Mouse (Mus musculus): ENCODE measurements around the gene Med27. TPM values are rescaled to one million over a fixed set of nuclear protein-coding genes. Genes with fewer than 3 reads are reported as not detected.

The Med27 gene
- polyA plus RNA-seq, 1 experiment from 2014 or later, result 53.3 TPM

DNA sequence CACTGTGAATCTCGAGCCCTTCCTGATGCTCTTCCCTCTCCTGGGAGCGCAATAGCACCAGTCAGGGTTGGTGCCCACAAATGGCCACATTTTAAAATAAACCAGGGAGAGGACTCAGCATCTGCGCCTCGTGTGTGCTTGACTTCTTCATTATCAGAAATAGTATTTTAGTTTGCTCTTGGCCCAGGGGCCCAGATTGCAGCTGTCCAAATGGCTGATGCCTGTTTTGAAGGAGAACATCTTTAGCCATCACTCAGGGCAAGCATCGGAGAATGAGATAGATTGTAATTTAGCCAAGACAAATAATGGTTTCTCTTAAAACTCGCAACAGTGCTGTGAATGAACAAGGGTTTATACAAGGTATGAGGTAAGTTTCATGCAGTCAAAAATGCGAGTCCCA lies 92.8 kb downstream of the Med27 start:
- Histone ChIP-seq H3K9me3 (replicated peaks) (no peaks in the 10 kb centered on the region), H3K27me3 (no peaks in the 10 kb centered on the region), H3K9ac (no peak overlapping the region), H3K36me3 (no peaks in the 10 kb centered on the region), H3K4me1 (peaks cover 27% of the 10 kb centered on the region), H3K4me3 (replicated peaks) (no peak overlapping the region), H3K4me2 (no peak overlapping the region), H3K27ac (no peak overlapping the region)
- ATAC-seq (replicated peaks; ENCODE audit: low FRiP score), result no peak
- 66% methylated on average over 7 of the region's 7 CpGs for WGBS

DNA sequence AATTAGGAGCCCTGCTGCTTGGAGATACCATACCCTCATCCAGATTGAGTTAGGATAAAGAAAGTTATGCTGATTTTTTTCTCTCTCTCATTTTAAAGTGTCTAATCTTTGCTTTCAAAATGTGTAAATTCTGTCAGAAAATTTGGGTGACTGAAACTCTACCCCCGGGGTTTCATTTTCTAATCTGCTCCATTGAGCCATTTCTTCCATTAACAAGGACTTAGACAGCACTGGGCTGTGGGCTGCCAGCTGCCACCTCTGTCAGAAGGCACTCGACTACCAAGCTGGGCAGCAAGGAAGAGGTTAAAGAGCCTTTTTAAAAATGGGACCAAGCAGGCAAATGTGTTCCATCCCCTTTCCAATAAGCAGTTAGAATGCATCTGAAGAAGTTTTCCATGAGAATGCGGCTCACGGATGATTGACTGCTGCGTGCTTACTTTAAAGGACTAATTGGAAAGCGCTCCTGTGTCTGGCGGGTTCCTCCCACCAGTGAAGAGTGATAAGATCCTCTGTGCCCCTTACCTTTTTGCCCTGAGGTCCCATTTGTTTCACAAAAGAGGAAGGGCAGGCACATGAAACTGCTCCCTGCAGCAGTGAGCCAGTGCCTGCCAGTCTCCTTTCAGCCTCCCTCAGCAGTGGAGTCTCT lies 93.4 kb downstream of the Med27 start:
- Histone ChIP-seq H3K9me3 (replicated peaks) (no peaks in the 10 kb centered on the region), H3K36me3 (no peaks in the 10 kb centered on the region), H3K9ac (no peak overlapping the region), H3K4me1 (peaks cover 27% of the 10 kb centered on the region), H3K4me2 (no peak overlapping the region), H3K27ac (no peak overlapping the region), H3K4me3 (replicated peaks) (no peak overlapping the region), H3K27me3 (no peaks in the 10 kb centered on the region)
- WGBS, result 39% methylated on average over 7 of the region's 7 CpGs
- no peak for ATAC-seq (replicated peaks; ENCODE audit: low FRiP score)

DNA sequence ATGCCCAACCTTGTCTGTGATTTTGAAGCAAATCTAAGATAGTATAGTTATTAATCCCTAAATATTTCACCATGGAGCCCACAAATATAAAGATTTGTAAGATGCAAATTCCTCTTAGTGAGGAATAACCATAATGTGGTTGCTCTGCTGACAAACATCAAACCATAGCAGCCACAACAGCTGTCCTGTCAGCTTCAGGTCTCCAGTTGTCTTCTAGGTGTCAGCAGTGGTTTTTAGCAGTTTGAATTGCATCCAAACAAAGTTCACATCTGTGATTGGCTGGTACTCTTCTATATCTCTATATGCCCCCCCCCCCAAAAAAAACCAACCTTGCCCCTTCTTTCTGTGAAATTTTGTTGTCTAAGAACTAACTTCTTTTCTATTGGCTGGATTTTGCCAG lies 95.7 kb downstream of the Med27 start:
- Histone ChIP-seq H3K36me3 (no peaks in the 10 kb centered on the region), H3K4me3 (replicated peaks) (no peak overlapping the region), H3K4me1 (peaks cover 27% of the 10 kb centered on the region), H3K27ac (no peak overlapping the region), H3K9ac (no peak overlapping the region), H3K27me3 (no peaks in the 10 kb centered on the region), H3K9me3 (replicated peaks) (no peaks in the 10 kb centered on the region), H3K4me2 (no peak overlapping the region)
- ATAC-seq (replicated peaks; ENCODE audit: low FRiP score), result no peak

DNA sequence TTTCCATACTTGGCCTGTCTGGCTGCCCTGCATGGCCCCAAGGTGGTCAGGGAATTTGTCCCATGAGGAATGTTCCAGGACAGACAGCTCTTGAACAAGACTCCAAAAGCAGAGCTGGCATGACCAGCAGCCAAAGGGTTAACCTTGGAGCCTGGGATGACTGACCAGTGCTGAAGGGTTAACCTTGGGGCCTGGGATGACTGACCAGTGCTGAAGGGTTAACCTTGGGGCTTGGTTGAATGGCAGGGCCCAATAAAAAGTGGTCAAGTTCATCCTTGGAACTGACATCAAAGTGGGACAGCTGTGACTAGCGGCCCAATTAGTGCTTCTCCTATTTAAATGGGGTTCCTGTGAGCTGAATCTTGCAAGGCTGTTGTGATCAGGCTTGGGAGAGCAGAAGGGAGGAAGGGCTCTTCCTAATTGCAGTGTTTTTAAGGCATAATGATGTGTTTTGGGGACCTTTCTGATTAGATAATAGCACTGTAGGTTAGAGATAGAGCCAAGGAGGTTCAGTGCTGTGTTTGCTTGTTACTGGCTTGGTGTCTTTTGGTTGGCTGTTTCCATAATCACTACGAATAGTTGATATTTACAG lies 97.1 kb downstream of the Med27 start:
- H3K9me3 ChIP-seq (replicated peaks), result no peaks in the 10 kb centered on the region
- no peak overlapping the region for H3K4me3 ChIP-seq (replicated peaks)
- no peaks in the 10 kb centered on the region for H3K27me3 ChIP-seq
- H3K4me2 ChIP-seq, result no peak overlapping the region
- 54% methylated on average over 2 of the region's 2 CpGs for WGBS
- H3K27ac ChIP-seq, result no peak overlapping the region
- H3K4me1 ChIP-seq, result peaks cover 21% of the 10 kb centered on the region
- no peaks in the 10 kb centered on the region for H3K36me3 ChIP-seq
- H3K9ac ChIP-seq, result no peak overlapping the region
- no peak for ATAC-seq (replicated peaks; ENCODE audit: low FRiP score)

DNA sequence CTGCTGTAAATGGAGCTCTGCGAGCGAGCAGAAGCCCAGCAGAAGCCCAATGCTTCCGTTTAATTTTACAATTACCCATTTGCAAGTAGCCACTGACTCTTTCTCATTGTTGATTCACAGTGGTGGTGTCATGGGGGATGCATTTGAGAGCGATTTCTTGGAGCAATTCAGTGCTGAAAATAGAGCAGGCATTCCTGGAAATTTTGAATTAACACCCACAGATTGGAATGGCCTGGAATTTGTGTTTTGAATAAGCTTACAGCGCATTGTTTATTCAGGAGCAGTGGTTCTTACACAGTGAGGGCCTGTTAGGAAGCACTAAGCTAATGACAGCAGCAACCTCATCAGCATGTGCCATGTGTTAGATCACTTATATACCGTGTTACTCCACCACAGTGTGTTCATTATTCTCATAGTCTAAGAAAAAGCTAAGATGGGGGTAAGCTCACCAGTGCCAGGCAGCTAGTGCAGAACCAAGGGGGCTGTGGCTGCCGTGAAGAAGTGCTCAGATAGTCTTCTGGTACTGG lies 101.9 kb downstream of the Med27 start:
- H3K4me1 ChIP-seq, result 0 out of 2 replicates have a peak, but pooled peaks cover under 1% of the 10 kb centered on the region
- no peak overlapping the region for H3K4me2 ChIP-seq
- no peak for ATAC-seq (replicated peaks; ENCODE audit: low FRiP score)
- H3K4me3 ChIP-seq (replicated peaks), result no peak overlapping the region
- 81% methylated on average over 7 of the region's 7 CpGs for WGBS
- H3K36me3 ChIP-seq, result no peaks in the 10 kb centered on the region
- no peak overlapping the region for H3K27ac ChIP-seq
- no peaks in the 10 kb centered on the region for H3K9me3 ChIP-seq (replicated peaks)
- H3K9ac ChIP-seq, result no peak overlapping the region
- H3K27me3 ChIP-seq, result no peaks in the 10 kb centered on the region

DNA sequence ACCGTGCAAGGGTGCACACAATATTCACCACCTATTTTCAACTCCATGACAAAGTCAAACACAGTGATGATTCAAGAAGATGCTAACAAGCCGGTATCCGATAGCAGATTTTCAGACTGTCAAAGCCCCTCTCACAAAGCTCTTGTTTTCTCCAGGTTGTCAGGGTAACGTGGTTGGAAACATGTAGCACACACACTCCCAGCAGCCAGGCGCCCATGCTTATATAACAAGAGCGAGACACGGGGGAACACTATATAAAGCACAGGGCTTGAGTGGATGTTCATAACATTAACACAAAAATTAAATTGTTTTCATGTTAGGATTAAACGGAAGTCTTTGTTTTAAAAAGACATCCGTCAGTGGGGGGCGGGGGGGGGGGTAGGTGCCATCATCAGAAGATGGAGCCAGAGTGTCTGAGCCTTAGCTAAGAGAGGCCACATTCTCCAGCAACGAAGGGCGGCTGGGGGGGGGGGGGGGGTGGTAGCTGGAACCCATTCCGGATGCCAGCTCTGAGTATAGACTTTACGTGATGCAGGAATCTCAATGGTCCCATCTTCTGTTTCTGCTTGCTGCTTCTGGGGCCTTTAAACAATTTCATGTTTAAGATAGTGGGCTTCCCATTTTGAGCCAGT lies 104.9 kb downstream of the Med27 start:
- peaks cover 15% of the 10 kb centered on the region; the same call in 1 of the 2 replicates for H3K4me1 ChIP-seq
- ATAC-seq (replicated peaks; ENCODE audit: low FRiP score), result no peak
- no peak overlapping the region for H3K27ac ChIP-seq
- whole genome bisulfite sequencing, result 85% methylated on average over 14 of the region's 14 CpGs
- H3K36me3 ChIP-seq, result no peaks in the 10 kb centered on the region
- H3K4me2 ChIP-seq, result no peak overlapping the region
- no peak overlapping the region for H3K4me3 ChIP-seq (replicated peaks)
- H3K9ac ChIP-seq, result no peak overlapping the region
- no peaks in the 10 kb centered on the region for H3K9me3 ChIP-seq (replicated peaks)
- H3K27me3 ChIP-seq, result no peaks in the 10 kb centered on the region

DNA sequence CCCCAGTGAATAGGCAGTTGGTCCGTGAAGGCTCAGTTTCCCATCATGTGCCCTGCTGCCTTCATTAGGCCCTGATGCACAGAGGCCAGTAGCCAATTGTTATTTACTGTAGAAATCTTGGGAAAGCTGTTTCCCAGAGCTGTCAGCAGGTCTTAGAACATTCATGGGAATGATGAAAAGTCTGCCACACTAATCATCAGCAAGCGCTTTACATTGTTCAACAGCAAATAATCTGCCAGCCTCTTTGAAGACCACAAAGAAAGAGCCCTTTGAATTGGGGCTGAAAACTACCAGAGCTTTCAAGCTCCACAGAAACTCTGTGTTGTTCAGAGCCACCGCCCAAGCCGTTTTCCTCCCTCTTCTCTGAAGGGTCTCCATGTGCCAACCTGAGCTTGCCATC lies 106.8 kb downstream of the Med27 start:
- Histone ChIP-seq H3K27ac (no peak overlapping the region), H3K4me2 (no peak overlapping the region), H3K36me3 (no peaks in the 10 kb centered on the region), H3K9me3 (replicated peaks) (no peaks in the 10 kb centered on the region), H3K27me3 (no peaks in the 10 kb centered on the region), H3K9ac (no peak overlapping the region), H3K4me1 (peaks cover 15% of the 10 kb centered on the region; the same call in 1 of the 2 replicates), H3K4me3 (replicated peaks) (no peak overlapping the region)
- WGBS, result 80% methylated on average over 4 of the region's 4 CpGs
- no peak for ATAC-seq (replicated peaks; ENCODE audit: low FRiP score)

DNA sequence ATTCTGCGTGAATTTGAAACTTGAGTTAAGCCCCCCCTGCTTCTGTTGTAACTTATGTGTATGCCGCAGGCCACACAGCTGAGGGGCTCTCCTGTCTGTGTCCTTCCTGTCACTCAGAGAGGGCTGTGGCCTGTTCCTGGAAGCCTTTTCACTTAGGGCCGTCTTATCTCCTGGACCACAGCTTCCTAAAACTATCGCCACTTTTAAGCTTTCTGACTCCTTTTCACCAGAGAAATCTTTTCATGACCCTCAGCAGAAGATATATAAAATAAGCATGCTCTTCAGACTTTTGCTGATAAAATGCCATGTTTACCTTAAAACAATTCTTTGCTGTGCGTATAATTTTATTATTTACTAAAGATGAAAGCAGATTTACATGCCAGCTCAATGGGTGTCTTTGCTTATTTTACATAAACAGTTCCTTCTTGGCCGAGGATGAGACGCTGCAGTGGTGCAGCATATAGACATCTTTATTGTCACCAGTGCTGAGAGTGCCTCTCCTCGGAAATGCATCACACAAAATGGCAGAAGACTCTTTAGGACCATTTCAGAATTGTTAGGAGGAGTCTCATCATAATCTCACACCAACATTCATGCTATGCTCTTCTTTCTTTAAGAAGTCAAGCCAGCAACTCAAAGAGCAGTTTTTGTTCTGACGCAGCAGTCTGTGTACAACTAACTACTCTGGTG lies 110.2 kb downstream of the Med27 start:
- Histone ChIP-seq H3K27ac (no peak overlapping the region), H3K4me2 (no peak overlapping the region), H3K4me3 (replicated peaks) (no peak overlapping the region), H3K9ac (no peak overlapping the region), H3K36me3 (no peaks in the 10 kb centered on the region), H3K4me1 (peaks cover 15% of the 10 kb centered on the region; the same call in 1 of the 2 replicates), H3K9me3 (replicated peaks) (no peaks in the 10 kb centered on the region), H3K27me3 (no peaks in the 10 kb centered on the region)
- no peak for ATAC-seq (replicated peaks; ENCODE audit: low FRiP score)
- 78% methylated on average over 9 of the region's 9 CpGs for WGBS

DNA sequence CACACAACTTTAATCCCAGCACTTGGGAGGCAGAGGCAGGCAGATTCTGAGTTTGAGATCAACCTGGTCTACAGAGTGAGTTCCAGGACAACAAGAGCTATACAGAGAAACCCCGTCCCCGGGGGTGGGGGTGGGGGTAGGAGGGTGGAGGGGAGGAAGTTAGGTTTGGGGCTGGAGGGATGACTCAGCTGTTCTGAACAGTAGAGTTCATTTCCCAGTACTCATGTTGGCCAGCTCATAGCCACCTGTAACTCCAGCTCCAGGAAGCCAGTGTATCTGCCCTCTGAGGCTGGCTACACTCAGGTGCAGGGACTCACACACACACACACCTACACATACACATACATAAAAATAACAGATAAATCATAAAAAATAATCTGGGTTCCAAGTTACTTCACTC lies 111.1 kb downstream of the Med27 start:
- peaks cover 15% of the 10 kb centered on the region; the same call in 1 of the 2 replicates for H3K4me1 ChIP-seq
- H3K4me2 ChIP-seq, result no peak overlapping the region
- H3K27me3 ChIP-seq, result no peaks in the 10 kb centered on the region
- 59% methylated on average over 2 of the region's 2 CpGs for WGBS
- H3K27ac ChIP-seq, result no peak overlapping the region
- no peaks in the 10 kb centered on the region for H3K36me3 ChIP-seq
- no peaks in the 10 kb centered on the region for H3K9me3 ChIP-seq (replicated peaks)
- no peak for ATAC-seq (replicated peaks; ENCODE audit: low FRiP score)
- no peak overlapping the region for H3K9ac ChIP-seq
- no peak overlapping the region for H3K4me3 ChIP-seq (replicated peaks)

DNA sequence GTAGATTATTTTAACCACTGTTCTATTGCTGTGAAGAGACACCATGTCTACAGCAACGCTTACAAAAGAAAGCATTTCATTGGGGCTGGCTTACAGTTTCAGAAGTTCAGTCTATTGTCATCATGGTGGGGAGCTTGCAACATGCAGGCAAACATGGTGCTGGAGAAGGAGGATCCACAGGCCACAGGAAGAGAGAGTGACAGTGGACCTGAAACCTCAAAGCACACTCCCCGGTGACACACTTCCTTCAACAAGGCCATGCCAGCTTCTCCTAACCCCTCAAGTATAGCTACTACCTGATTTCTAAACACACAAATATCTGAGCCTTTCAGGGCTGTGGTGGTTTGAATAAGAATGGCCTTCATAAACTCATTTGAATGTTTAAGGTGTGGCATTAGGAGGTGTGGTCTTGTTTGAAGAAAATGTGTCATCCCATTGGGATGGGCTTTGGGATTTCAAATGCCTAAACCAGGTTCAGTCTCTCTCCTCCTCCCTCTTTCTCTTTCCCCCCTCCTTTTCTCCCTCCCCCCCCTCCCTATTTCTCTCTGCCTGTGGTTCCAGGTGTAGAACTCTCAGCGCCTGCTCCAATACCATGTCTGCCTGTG lies 111.8 kb downstream of the Med27 start:
- Histone ChIP-seq H3K4me1 (peaks cover 15% of the 10 kb centered on the region; the same call in 1 of the 2 replicates), H3K9ac (no peak overlapping the region), H3K36me3 (no peaks in the 10 kb centered on the region), H3K4me3 (replicated peaks) (no peak overlapping the region), H3K27ac (no peak overlapping the region), H3K9me3 (replicated peaks) (no peaks in the 10 kb centered on the region), H3K4me2 (no peak overlapping the region), H3K27me3 (no peaks in the 10 kb centered on the region)
- WGBS, result 90% methylated on average over 3 of the region's 3 CpGs
- no peak for ATAC-seq (replicated peaks; ENCODE audit: low FRiP score)

DNA sequence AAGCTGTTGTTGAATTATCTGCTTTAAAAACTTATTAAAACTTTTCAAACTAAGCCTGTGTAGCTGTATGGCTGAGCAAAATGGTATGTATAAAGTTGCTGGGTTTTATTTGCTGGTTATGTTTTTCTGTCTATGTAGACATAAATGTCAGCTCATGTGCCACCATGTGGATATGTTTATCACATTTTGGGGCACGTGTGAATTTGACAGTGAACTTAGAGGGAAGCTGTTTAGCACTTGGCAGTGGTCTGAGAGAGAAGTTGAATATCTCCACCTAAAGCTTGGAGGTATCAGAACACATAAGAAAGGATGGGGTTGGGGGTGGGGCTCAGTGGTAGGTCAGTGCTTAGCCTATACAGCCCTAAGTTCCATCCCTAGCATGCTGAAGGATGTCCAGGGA lies 113.0 kb downstream of the Med27 start:
- Histone ChIP-seq H3K4me1 (peaks cover 16% of the 10 kb centered on the region), H3K4me3 (replicated peaks) (no peak overlapping the region), H3K27ac (no peak overlapping the region), H3K9me3 (replicated peaks) (no peaks in the 10 kb centered on the region), H3K4me2 (no peak overlapping the region), H3K9ac (no peak overlapping the region), H3K36me3 (no peaks in the 10 kb centered on the region), H3K27me3 (no peaks in the 10 kb centered on the region)
- no peak for ATAC-seq (replicated peaks; ENCODE audit: low FRiP score)
- 65% methylated on average over 1 of the region's 1 CpGs for WGBS

DNA sequence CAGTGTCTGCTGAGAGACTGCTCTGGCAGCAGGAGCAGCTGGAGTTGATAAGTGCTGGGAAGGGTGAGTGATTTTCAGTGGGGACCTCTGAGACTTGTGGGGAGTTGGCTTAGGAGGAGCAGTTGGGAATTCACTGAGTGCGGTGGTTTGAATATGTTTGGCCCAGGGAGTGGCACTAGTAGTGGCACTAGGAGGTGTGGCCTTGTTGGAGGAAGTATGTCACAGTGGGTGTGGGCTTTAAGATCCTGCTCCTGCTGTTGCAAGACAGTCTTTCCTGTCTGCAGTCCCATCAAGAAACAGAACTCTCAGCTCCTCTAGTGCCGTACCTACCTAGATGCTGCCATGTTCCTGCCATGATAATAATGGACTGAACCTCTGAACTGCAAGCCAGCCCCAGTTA lies 115.2 kb downstream of the Med27 start:
- Histone ChIP-seq H3K36me3 (no peaks in the 10 kb centered on the region), H3K4me1 (peaks cover 21% of the 10 kb centered on the region), H3K4me3 (replicated peaks) (no peak overlapping the region), H3K27me3 (no peaks in the 10 kb centered on the region), H3K9me3 (replicated peaks) (no peaks in the 10 kb centered on the region), H3K4me2 (no peak overlapping the region), H3K9ac (no peak overlapping the region), H3K27ac (no peak overlapping the region)
- ATAC-seq (replicated peaks; ENCODE audit: low FRiP score), result no peak
- WGBS, result 86% methylated on average over 2 of the region's 2 CpGs

Measured in kidney, embryonic 15.5 days (tissue).